Mouse (Mus musculus): ENCODE measurements around the gene Endog. TPM values are rescaled to one million over a fixed set of nuclear protein-coding genes. Genes with fewer than 3 reads are reported as not detected.
"Not testable (repeated sequence)": the region's sequence is repeated elsewhere in the genome, so short reads cannot be mapped to it uniquely, and the experiment has no call there.

Endog gene
- polyA plus RNA-seq, 1 experiment = 8.6 TPM

GRCm38 (mm10) chr2:30151840-30152239 lies 19.5 kb upstream of the Endog start:
- no peaks in the 10 kb centered on the region for H3K4me1 ChIP-seq (ENCODE audit: control insufficient read depth, insufficient read depth, low read length)
- 84% methylated on average over 11 of the region's 11 CpGs for WGBS

GRCm38 (mm10) chr2:30152616-30153015 lies 18.7 kb upstream of the Endog start:
- TF ChIP-seq CTCF (IDR thresholded peaks at IDR 0.05; ENCODE audit: control insufficient read depth, insufficient read depth, low read length) (no peak), POLR2A (IDR thresholded peaks at IDR 0.05; ENCODE audit: borderline replicate concordance, control insufficient read depth, low read depth, low read length) (no peak)
- Histone ChIP-seq H3K27ac (ENCODE audit: control insufficient read depth, insufficient read depth, low read depth, low read length, poor library complexity) (no peak overlapping the region), H3K4me3 (replicated peaks; ENCODE audit: control insufficient read depth, low read depth, low read length) (no peak overlapping the region), H3K4me1 (ENCODE audit: control insufficient read depth, insufficient read depth, low read length) (no peaks in the 10 kb centered on the region)
- WGBS = 82% methylated on average over 8 of the region's 8 CpGs

More at GRCm38 (mm10) chr2:30151840-30152239, 19.5 kb upstream of the Endog start:
- no peak overlapping the region for H3K27ac ChIP-seq (ENCODE audit: control insufficient read depth, insufficient read depth, low read depth, low read length, poor library complexity)
- TF ChIP-seq CTCF (IDR thresholded peaks at IDR 0.05; ENCODE audit: control insufficient read depth, insufficient read depth, low read length) (no peak), POLR2A (IDR thresholded peaks at IDR 0.05; ENCODE audit: borderline replicate concordance, control insufficient read depth, low read depth, low read length) (no peak)
- no peak overlapping the region for H3K4me3 ChIP-seq (replicated peaks; ENCODE audit: control insufficient read depth, low read depth, low read length)

GRCm38 (mm10) chr2:30159871-30160270 lies 11.4 kb upstream of the Endog start:
- 86% methylated on average over 8 of the region's 10 CpGs for WGBS
- not testable (repeated sequence) for H3K27ac ChIP-seq (ENCODE audit: control insufficient read depth, insufficient read depth, low read depth, low read length, poor library complexity)

GRCm38 (mm10) chr2:30161809-30162208 lies 9.5 kb upstream of the Endog start:
- TF ChIP-seq CTCF (IDR thresholded peaks at IDR 0.05; ENCODE audit: control insufficient read depth, insufficient read depth, low read length) = no peak
- no peak for TF ChIP-seq POLR2A (IDR thresholded peaks at IDR 0.05; ENCODE audit: borderline replicate concordance, control insufficient read depth, low read depth, low read length)
- H3K4me3 ChIP-seq (replicated peaks; ENCODE audit: control insufficient read depth, low read depth, low read length) = no peak overlapping the region
- H3K4me1 ChIP-seq (ENCODE audit: control insufficient read depth, insufficient read depth, low read length) = no peaks in the 10 kb centered on the region
- H3K27ac ChIP-seq (ENCODE audit: control insufficient read depth, insufficient read depth, low read depth, low read length, poor library complexity) = no peak overlapping the region

More at GRCm38 (mm10) chr2:30159871-30160270, 11.4 kb upstream of the Endog start:
- not testable (repeated sequence) for H3K4me3 ChIP-seq (replicated peaks; ENCODE audit: control insufficient read depth, low read depth, low read length); H3K4me1 ChIP-seq (ENCODE audit: control insufficient read depth, insufficient read depth, low read length)

- no peak overlapping the region for H3K27ac ChIP-seq (ENCODE audit: control insufficient read depth, insufficient read depth, low read depth, low read length, poor library complexity)
- no peaks in the 10 kb centered on the region for H3K4me1 ChIP-seq (ENCODE audit: control insufficient read depth, insufficient read depth, low read length)
- 81% methylated on average over 9 of the region's 9 CpGs for WGBS
- no peak overlapping the region for H3K4me3 ChIP-seq (replicated peaks; ENCODE audit: control insufficient read depth, low read depth, low read length)
- no peak for TF ChIP-seq CTCF (IDR thresholded peaks at IDR 0.05; ENCODE audit: control insufficient read depth, insufficient read depth, low read length)
- TF ChIP-seq POLR2A (IDR thresholded peaks at IDR 0.05; ENCODE audit: borderline replicate concordance, control insufficient read depth, low read depth, low read length) = no peak
Observed at GRCm38 (mm10) chr2:30164340-30164932, 6.9 kb upstream of the Endog start.

- WGBS = 61% methylated on average over 4 of the region's 4 CpGs
- TF ChIP-seq POLR2A (IDR thresholded peaks at IDR 0.05; ENCODE audit: borderline replicate concordance, control insufficient read depth, low read depth, low read length) = no peak
- TF ChIP-seq CTCF (IDR thresholded peaks at IDR 0.05; ENCODE audit: control insufficient read depth, insufficient read depth, low read length) = no peak
- H3K27ac ChIP-seq (ENCODE audit: control insufficient read depth, insufficient read depth, low read depth, low read length, poor library complexity) = no peak overlapping the region
- no peak overlapping the region for H3K4me3 ChIP-seq (replicated peaks; ENCODE audit: control insufficient read depth, low read depth, low read length)
- H3K4me1 ChIP-seq (ENCODE audit: control insufficient read depth, insufficient read depth, low read length) = no peaks in the 10 kb centered on the region; the same call in 1 of the 2 replicates
Observed at GRCm38 (mm10) chr2:30166677-30167076, 4.6 kb upstream of the Endog start.

GRCm38 (mm10) chr2:30171997-30172382 lies 697 bp downstream of the Endog start:
- Histone ChIP-seq H3K4me1 (ENCODE audit: control insufficient read depth, insufficient read depth, low read length) (no peaks in the 10 kb centered on the region; the same call in 1 of the 2 replicates), H3K27ac (ENCODE audit: control insufficient read depth, insufficient read depth, low read depth, low read length, poor library complexity) (peak overlapping the region; percentile 70; the same call in 1 of the 2 replicates), H3K4me3 (replicated peaks; ENCODE audit: control insufficient read depth, low read depth, low read length) (peak overlapping the region; percentile 82)
- WGBS = 4% methylated on average over 19 of the region's 19 CpGs
- TF ChIP-seq CTCF (IDR thresholded peaks at IDR 0.05; ENCODE audit: control insufficient read depth, insufficient read depth, low read length) = no peak
- TF ChIP-seq POLR2A (IDR thresholded peaks at IDR 0.05; ENCODE audit: borderline replicate concordance, control insufficient read depth, low read depth, low read length) = no peak

GRCm38 (mm10) chr2:30173541-30174240 lies 2.4 kb downstream of the Endog start:
- Histone ChIP-seq H3K4me1 (ENCODE audit: control insufficient read depth, insufficient read depth, low read length) (peaks cover 3% of the 10 kb centered on the region; the same call in 1 of the 2 replicates), H3K27ac (ENCODE audit: control insufficient read depth, insufficient read depth, low read depth, low read length, poor library complexity) (no peak overlapping the region), H3K4me3 (replicated peaks; ENCODE audit: control insufficient read depth, low read depth, low read length) (no peak overlapping the region)
- 87% methylated on average over 20 of the region's 20 CpGs for WGBS
- TF ChIP-seq CTCF (IDR thresholded peaks at IDR 0.05; ENCODE audit: control insufficient read depth, insufficient read depth, low read length) (no peak), POLR2A (IDR thresholded peaks at IDR 0.05; ENCODE audit: borderline replicate concordance, control insufficient read depth, low read depth, low read length) (no peak)
